Mouse (Mus musculus) right cerebral cortex, postnatal 25 days (tissue): ENCODE data around the gene Pole.

Experiments
- DNase-seq: peaks from one replicate; pipeline ENCODE4 v3.0.0; 2022

The Pole gene

GRCm38 (mm10) chr5:110345553-110345952 is 59.4 kb downstream of the Pole start:
- DNase-seq: no peak

- no peak for DNase-seq
Measured at GRCm38 (mm10) chr5:110347006-110347405, 60.9 kb downstream of the Pole start.

- no peak for DNase-seq
Measured at GRCm38 (mm10) chr5:110354716-110355115, 68.6 kb downstream of the Pole start.

GRCm38 (mm10) chr5:110357531-110358179 is 71.5 kb downstream of the Pole start:
- DNase-seq: peak; percentile 72

- DNase-seq: no peak
Measured at GRCm38 (mm10) chr5:110361465-110361864, 75.4 kb downstream of the Pole start.

- DNase-seq: no peak
Measured at GRCm38 (mm10) chr5:110362813-110363178, 76.7 kb downstream of the Pole start.

- DNase-seq: peak; percentile 85
Measured at GRCm38 (mm10) chr5:110363179-110363821, 77.2 kb downstream of the Pole start.

GRCm38 (mm10) chr5:110363822-110364545 is 77.9 kb downstream of the Pole start:
- DNase-seq: no peak

GRCm38 (mm10) chr5:110376802-110377433 is 90.8 kb downstream of the Pole start:
- peak; percentile 49 for DNase-seq

GRCm38 (mm10) chr5:110378181-110378583 is 92.1 kb downstream of the Pole start:
- no peak for DNase-seq

- DNase-seq: no peak
Measured at GRCm38 (mm10) chr5:110379086-110379485, 93.0 kb downstream of the Pole start.

- no peak for DNase-seq
Measured at GRCm38 (mm10) chr5:110379823-110380222, 93.7 kb downstream of the Pole start.

GRCm38 (mm10) chr5:110384491-110384890 is 98.4 kb downstream of the Pole start:
- no peak for DNase-seq

GRCm38 (mm10) chr5:110385263-110385662 is 99.2 kb downstream of the Pole start:
- no peak for DNase-seq

GRCm38 (mm10) chr5:110386371-110387330 is 100.5 kb downstream of the Pole start:
- DNase-seq: peak; percentile 71
